Mouse (Mus musculus): ENCODE measurements around the gene Zkscan14. TPM values are rescaled to one million over a fixed set of nuclear protein-coding genes. Genes with fewer than 3 reads are reported as not detected.

Zkscan14 gene
- polyA plus RNA-seq, 1 experiment from 2014 or later, result 11.3 TPM

GRCm38 (mm10) chr5:145191962-145192361 is 9.7 kb downstream of the Zkscan14 start, which contains the start of gene Atp5j2:
Gene Atp5j2, minus strand, starts transcription at chr5:145192062.
- H3K4me2 ChIP-seq (replicated peaks), result peak within 1 kb of the TSS; percentile 65
- H3K36me3 ChIP-seq, result peaks cover 33% of the 10 kb centered on the region
- H3K4me3 ChIP-seq, result peak within 1 kb of the TSS; percentile 83
- no peak; the same call in 1 of the 2 replicates for ATAC-seq (ENCODE audit: low FRiP score)
- H3K27ac ChIP-seq, result peak within 1 kb of the TSS; percentile 86
- 88% methylated on average over 2 of the region's 2 CpGs for WGBS
- H3K9me3 ChIP-seq (replicated peaks), result no peaks in the 10 kb centered on the region
- peak within 1 kb of the TSS; percentile 91 for H3K9ac ChIP-seq
- H3K27me3 ChIP-seq, result no peaks in the 10 kb centered on the region
- peaks cover 25% of the 10 kb centered on the region for H3K4me1 ChIP-seq

DNA sequence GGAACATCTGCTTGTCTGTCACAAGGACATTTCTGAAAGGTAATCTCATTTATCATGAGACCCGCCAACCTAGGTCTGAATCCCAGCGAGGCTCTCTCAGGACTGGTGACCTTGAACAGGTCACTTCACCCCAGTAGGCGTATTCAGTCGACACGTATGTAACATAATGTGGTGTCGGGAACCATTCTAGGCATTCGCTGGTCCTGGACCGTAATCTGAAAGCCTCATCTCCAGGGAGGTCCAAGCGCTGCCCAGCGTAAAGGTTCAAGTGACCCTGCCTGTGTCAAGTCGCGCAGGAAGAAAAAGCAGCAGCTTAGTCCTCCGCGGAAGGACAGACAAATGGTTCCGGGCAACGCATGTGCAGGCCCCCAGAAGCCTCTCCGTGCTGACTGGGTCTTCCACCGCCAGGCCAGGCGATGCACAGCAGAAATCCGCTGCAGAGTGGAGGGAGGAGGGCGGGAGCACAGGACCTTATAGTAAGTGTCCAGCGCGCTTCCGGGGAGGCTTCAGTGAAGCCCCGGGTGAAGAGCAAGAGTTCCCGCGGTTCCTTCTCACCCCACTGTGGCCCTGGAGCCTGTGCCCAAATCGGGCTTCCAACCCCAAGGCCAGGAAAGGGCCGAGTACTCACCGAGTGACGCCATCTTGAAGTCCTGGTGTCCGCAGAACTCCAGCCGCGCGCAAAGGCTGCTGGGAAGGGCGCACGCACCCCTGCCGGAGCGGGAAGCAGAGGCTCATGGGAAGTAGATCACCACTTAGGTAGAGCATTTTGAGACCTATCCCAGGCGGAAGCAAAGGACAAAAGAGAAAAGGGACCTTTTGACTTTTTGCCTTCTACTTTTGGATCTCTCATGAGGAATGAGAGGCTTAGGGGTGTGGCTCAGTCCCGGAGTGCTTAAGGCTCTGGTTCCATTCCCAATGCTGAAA is 10.5 kb downstream of the Zkscan14 start:
- peak overlapping the region; percentile 83 for H3K4me3 ChIP-seq
- peaks cover 25% of the 10 kb centered on the region for H3K4me1 ChIP-seq
- 2% methylated on average over 41 of the region's 41 CpGs for WGBS
- peaks cover 39% of the 10 kb centered on the region for H3K36me3 ChIP-seq
- peak overlapping the region; percentile 91 for H3K9ac ChIP-seq
- ATAC-seq (ENCODE audit: low FRiP score), result peak; percentile 91
- no peaks in the 10 kb centered on the region for H3K27me3 ChIP-seq
- H3K4me2 ChIP-seq (replicated peaks), result peak overlapping the region; percentile 65
- H3K27ac ChIP-seq, result peak overlapping the region; percentile 86
- H3K9me3 ChIP-seq (replicated peaks), result no peaks in the 10 kb centered on the region

GRCm38 (mm10) chr5:145190373-145190772 is 11.3 kb downstream of the Zkscan14 start:
- Histone ChIP-seq H3K27me3 (no peaks in the 10 kb centered on the region), H3K36me3 (peaks cover 39% of the 10 kb centered on the region), H3K9ac (peak overlapping the region; percentile 91), H3K4me1 (peaks cover 25% of the 10 kb centered on the region), H3K4me3 (peak overlapping the region; percentile 83), H3K9me3 (replicated peaks) (no peaks in the 10 kb centered on the region), H3K4me2 (replicated peaks) (peak overlapping the region; percentile 65), H3K27ac (0 out of 2 replicates have a peak overlapping the region, but pooled peaks have one; percentile 12)
- WGBS, result 54% methylated on average over 5 of the region's 5 CpGs
- no peak for ATAC-seq (ENCODE audit: low FRiP score)

GRCm38 (mm10) chr5:145189416-145189815 is 12.3 kb downstream of the Zkscan14 start:
- WGBS, result 98% methylated on average over 6 of the region's 6 CpGs
- Histone ChIP-seq H3K36me3 (peaks cover 36% of the 10 kb centered on the region), H3K4me2 (replicated peaks) (no peak overlapping the region)

DNA sequence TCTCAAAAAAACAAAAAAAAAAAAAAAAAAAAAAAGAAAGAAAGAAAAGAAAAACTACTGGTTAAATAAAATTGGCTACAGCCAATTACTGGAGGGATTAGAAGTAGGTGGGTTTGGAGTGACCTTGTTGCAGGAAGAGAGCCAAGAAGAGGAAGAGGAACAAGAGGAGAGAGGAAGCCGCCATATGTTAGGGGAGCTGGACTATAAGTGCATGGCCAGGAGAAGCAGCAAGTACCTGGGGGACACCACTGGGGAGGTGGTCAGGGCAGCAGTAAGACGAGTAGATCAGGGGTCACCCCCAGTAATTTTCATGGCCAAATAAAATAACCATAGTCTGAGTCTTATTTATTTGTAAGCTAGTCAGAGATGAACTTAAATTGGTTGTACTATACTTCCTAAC is 16.4 kb downstream of the Zkscan14 start:
- no peak overlapping the region for H3K4me2 ChIP-seq (replicated peaks)
- 93% methylated on average over 2 of the region's 2 CpGs for WGBS
- no peak for ATAC-seq (ENCODE audit: low FRiP score)
- H3K27me3 ChIP-seq, result no peaks in the 10 kb centered on the region
- H3K4me1 ChIP-seq, result peaks cover 15% of the 10 kb centered on the region
- H3K4me3 ChIP-seq, result no peak overlapping the region
- H3K36me3 ChIP-seq, result peaks cover 74% of the 10 kb centered on the region
- no peak overlapping the region for H3K9ac ChIP-seq
- no peaks in the 10 kb centered on the region for H3K9me3 ChIP-seq (replicated peaks)
- H3K27ac ChIP-seq, result no peak overlapping the region

More at GRCm38 (mm10) chr5:145189416-145189815, 12.3 kb downstream of the Zkscan14 start:
- Histone ChIP-seq H3K9me3 (replicated peaks) (no peaks in the 10 kb centered on the region), H3K27ac (no peak overlapping the region), H3K4me3 (no peak overlapping the region), H3K9ac (no peak overlapping the region), H3K4me1 (peaks cover 25% of the 10 kb centered on the region), H3K27me3 (no peaks in the 10 kb centered on the region)
- no peak for ATAC-seq (ENCODE audit: low FRiP score)

DNA sequence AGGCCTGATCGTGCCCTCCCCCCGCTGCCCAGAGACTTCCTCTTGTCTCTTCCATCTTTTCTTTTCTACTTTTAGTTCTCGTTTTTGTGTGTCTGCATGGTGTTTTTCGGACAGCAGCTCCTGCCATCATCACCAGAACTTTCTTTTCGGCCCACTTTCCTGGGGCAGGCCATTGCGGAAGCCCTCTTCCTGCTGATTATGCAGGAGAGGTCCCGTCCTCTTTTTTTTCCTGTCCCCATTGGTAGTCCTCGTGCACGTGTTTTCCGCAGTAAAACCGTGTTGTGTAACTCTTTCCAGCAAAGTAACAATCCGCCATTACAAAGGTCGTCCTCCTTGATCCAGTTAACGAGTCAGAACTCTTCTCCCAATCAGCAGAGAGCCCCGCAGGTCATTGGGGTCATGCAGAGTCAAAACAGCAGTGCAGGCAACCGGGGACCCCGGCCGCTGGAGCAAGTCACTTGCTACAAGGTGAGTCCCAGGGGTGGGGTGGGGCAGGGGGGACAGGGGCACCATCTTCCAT is 23.1 kb downstream of the Zkscan14 start:
- Histone ChIP-seq H3K9ac (no peak overlapping the region), H3K27me3 (no peaks in the 10 kb centered on the region), H3K4me3 (no peak overlapping the region), H3K36me3 (peaks cover 99% of the 10 kb centered on the region), H3K4me2 (replicated peaks) (no peak overlapping the region), H3K27ac (no peak overlapping the region), H3K9me3 (replicated peaks) (no peaks in the 10 kb centered on the region), H3K4me1 (no peaks in the 10 kb centered on the region)
- WGBS, result 86% methylated on average over 18 of the region's 18 CpGs
- ATAC-seq (ENCODE audit: low FRiP score), result no peak

DNA sequence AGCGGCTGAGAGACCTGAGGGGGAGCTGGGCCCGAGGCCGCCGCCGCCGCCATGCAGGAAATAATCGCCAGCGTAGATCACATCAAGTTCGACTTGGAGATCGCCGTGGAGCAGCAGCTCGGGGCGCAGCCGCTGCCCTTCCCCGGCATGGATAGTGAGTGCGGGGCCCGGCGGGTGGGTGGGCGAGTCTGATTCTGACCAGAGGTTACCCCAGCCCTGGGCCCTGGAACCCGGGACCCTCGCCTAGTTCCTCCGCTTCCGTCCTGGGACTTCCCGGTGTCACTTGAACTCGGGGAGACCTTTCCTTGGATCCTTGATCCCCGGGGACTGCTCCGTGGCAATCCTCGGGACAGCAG is 34.4 kb downstream of the Zkscan14 start:
- Histone ChIP-seq H3K4me2 (replicated peaks) (peak overlapping the region; percentile 93), H3K4me1 (peaks cover 22% of the 10 kb centered on the region), H3K9ac (peak overlapping the region; percentile 89), H3K4me3 (peak overlapping the region; percentile 92), H3K36me3 (peaks cover 50% of the 10 kb centered on the region), H3K27ac (peak overlapping the region; percentile 78), H3K9me3 (replicated peaks) (no peaks in the 10 kb centered on the region), H3K27me3 (no peaks in the 10 kb centered on the region)
- peak; percentile 78 for ATAC-seq (ENCODE audit: low FRiP score)
- under 1% methylated on average over 28 of the region's 28 CpGs for WGBS

- Histone ChIP-seq H3K9me3 (replicated peaks) (no peaks in the 10 kb centered on the region), H3K9ac (peak within 1 kb of the TSS; percentile 89), H3K4me3 (peak within 1 kb of the TSS; percentile 92), H3K27ac (peak within 1 kb of the TSS; percentile 78), H3K4me1 (peaks cover 22% of the 10 kb centered on the region), H3K27me3 (no peaks in the 10 kb centered on the region), H3K36me3 (peaks cover 49% of the 10 kb centered on the region), H3K4me2 (replicated peaks) (peak within 1 kb of the TSS; percentile 93)
- WGBS, result under 1% methylated on average over 50 of the region's 51 CpGs
- peak; percentile 96 for ATAC-seq (ENCODE audit: low FRiP score)
Measured at GRCm38 (mm10) chr5:145166536-145167305, 34.9 kb downstream of the Zkscan14 start, which contains the start of the genes Ptcd1 and Cpsf4. Gene Ptcd1, minus strand, starts transcription at chr5:145167108. Gene Cpsf4, plus strand, starts transcription at chr5:145167213.

GRCm38 (mm10) chr5:145165184-145165583 is 36.5 kb downstream of the Zkscan14 start:
- 85% methylated on average over 15 of the region's 15 CpGs for WGBS
- H3K4me2 ChIP-seq (replicated peaks), result no peak overlapping the region

DNA sequence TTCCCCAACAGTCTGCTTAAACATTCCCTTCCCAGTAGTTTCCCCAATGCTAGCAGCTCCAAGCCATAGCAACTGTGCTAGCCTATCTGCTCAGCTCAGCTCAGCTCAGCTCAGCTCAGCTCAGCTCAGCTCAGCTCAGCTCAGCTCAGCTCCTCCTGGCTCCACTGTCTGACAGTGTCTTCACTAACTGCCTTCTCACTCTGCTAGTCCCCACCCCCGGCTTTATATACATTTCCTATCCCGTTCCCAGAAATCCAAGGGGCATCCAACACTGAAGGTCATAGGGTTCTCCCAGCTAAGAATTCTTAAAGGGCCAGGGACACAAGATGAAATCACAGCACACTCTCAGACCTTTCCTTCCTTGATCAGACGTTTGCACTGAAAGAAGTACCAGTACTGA is 37.0 kb downstream of the Zkscan14 start:
- H3K4me2 ChIP-seq (replicated peaks), result no peak overlapping the region
- H3K9ac ChIP-seq, result no peak overlapping the region
- peaks cover 22% of the 10 kb centered on the region for H3K4me1 ChIP-seq
- ATAC-seq (ENCODE audit: low FRiP score), result no peak
- 74% methylated on average over 3 of the region's 3 CpGs for WGBS
- H3K4me3 ChIP-seq, result no peak overlapping the region
- no peaks in the 10 kb centered on the region for H3K27me3 ChIP-seq
- peaks cover 51% of the 10 kb centered on the region for H3K36me3 ChIP-seq
- H3K9me3 ChIP-seq (replicated peaks), result no peaks in the 10 kb centered on the region
- no peak overlapping the region for H3K27ac ChIP-seq

More at GRCm38 (mm10) chr5:145165184-145165583, 36.5 kb downstream of the Zkscan14 start:
- H3K9ac ChIP-seq, result no peak overlapping the region
- H3K4me1 ChIP-seq, result peaks cover 22% of the 10 kb centered on the region
- peaks cover 48% of the 10 kb centered on the region for H3K36me3 ChIP-seq
- H3K4me3 ChIP-seq, result no peak overlapping the region
- no peaks in the 10 kb centered on the region for H3K27me3 ChIP-seq
- H3K27ac ChIP-seq, result no peak overlapping the region
- no peak for ATAC-seq (ENCODE audit: low FRiP score)
- no peaks in the 10 kb centered on the region for H3K9me3 ChIP-seq (replicated peaks)

DNA sequence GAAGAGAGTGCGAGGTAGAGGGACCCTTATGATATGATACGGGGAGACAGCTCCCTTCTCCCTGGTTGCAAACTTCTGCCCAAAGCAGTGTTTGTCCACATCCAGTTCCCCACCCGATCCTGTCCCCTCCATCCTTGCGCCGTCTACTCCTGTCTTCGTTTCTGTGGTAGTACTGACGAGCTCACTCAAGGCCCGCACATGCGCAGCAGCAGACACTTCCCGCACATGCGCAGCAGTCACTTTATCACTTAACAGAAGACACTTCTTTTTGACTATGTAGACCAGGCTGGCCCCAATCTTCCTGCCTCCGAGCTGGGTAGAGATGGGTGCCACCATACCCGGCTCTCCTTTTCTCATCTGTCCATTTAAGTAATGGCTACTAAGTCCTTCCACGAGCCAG is 40.3 kb downstream of the Zkscan14 start:
- ATAC-seq (ENCODE audit: low FRiP score), result no peak
- no peaks in the 10 kb centered on the region for H3K9me3 ChIP-seq (replicated peaks)
- H3K4me1 ChIP-seq, result peaks cover 7% of the 10 kb centered on the region
- H3K36me3 ChIP-seq, result peaks cover 80% of the 10 kb centered on the region
- H3K27ac ChIP-seq, result no peak overlapping the region
- H3K4me3 ChIP-seq, result no peak overlapping the region
- no peak overlapping the region for H3K9ac ChIP-seq
- 98% methylated on average over 14 of the region's 14 CpGs for WGBS
- no peaks in the 10 kb centered on the region for H3K27me3 ChIP-seq
- H3K4me2 ChIP-seq (replicated peaks), result no peak overlapping the region

DNA sequence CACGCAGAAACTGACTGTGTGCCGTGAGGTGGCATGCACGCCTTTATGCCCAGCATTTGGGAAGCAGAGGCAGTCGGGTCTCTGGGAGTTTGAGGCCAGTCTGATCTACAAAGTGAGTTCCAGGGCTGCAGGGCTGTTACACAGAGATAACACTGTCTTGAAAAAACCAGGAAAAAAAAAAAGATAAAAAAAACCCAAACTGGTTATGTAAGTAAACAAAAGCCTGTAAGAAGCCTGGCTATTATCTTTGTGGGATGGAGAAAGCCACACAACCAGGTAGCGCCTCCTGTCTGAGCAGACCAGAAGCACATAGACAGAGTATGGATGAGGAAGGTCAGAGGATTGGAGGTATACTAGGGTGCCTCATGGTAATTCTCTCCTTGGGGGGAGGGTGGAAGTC is 49.0 kb downstream of the Zkscan14 start:
- Histone ChIP-seq H3K36me3 (peaks cover 88% of the 10 kb centered on the region), H3K27ac (no peak overlapping the region), H3K4me2 (replicated peaks) (no peak overlapping the region), H3K9ac (no peak overlapping the region), H3K27me3 (no peaks in the 10 kb centered on the region), H3K4me3 (no peak overlapping the region), H3K9me3 (replicated peaks) (no peaks in the 10 kb centered on the region), H3K4me1 (no peaks in the 10 kb centered on the region)
- ATAC-seq (ENCODE audit: low FRiP score), result no peak
- WGBS, result 92% methylated on average over 5 of the region's 5 CpGs
